Mouse (Mus musculus): ENCODE measurements around the gene Dnah6. TPM values are rescaled to one million over a fixed set of nuclear protein-coding genes. Genes with fewer than 3 reads are reported as not detected.

Dnah6 gene
- polyA plus RNA-seq, 1 experiment from 2014 or later, result 0.32 TPM

- Histone ChIP-seq H3K27me3 (no peaks in the 10 kb centered on the region), H3K27ac (replicated peaks) (peak overlapping the region; percentile 86)
- peak; percentile 10; the same call in 1 of the 2 replicates for ATAC-seq (ENCODE audit: low FRiP score, low read depth)
Measured at GRCm38 (mm10) chr6:73249049-73249422, 27.6 kb upstream of the Dnah6 start.

GRCm38 (mm10) chr6:73248237-73249048, 27.0 kb upstream of the Dnah6 start, which contains the start of gene Suclg1:
Gene Suclg1 (plus strand): TSS chr6:73248382.
- Histone ChIP-seq H3K27ac (replicated peaks) (peak within 1 kb of the TSS; percentile 86), H3K36me3 (no peaks in the 10 kb centered on the region), H3K9ac (peak within 1 kb of the TSS; percentile 91), H3K27me3 (no peaks in the 10 kb centered on the region), H3K4me1 (replicated peaks) (peaks cover 19% of the 10 kb centered on the region), H3K9me3 (no peaks in the 10 kb centered on the region), H3K4me2 (peak within 1 kb of the TSS; percentile 67), H3K4me3 (peak within 1 kb of the TSS; percentile 93)
- WGBS, result under 1% methylated on average over 56 of the region's 58 CpGs
- peak; percentile 96 for ATAC-seq (ENCODE audit: low FRiP score, low read depth)

More at GRCm38 (mm10) chr6:73249049-73249422, 27.6 kb upstream of the Dnah6 start:
- Histone ChIP-seq H3K9ac (peak overlapping the region; percentile 91), H3K9me3 (no peaks in the 10 kb centered on the region), H3K4me2 (peak overlapping the region; percentile 67), H3K4me3 (peak overlapping the region; percentile 93), H3K4me1 (replicated peaks) (peaks cover 19% of the 10 kb centered on the region), H3K36me3 (no peaks in the 10 kb centered on the region)
- WGBS, result 6% methylated on average over 12 of the region's 12 CpGs

GRCm38 (mm10) chr6:73247452-73247851, 26.0 kb upstream of the Dnah6 start:
- WGBS, result 42% methylated on average over 4 of the region's 4 CpGs
- no peaks in the 10 kb centered on the region for H3K36me3 ChIP-seq
- no peaks in the 10 kb centered on the region for H3K9me3 ChIP-seq
- ATAC-seq (ENCODE audit: low FRiP score, low read depth), result no peak
- no peaks in the 10 kb centered on the region for H3K27me3 ChIP-seq
- no peak overlapping the region for H3K27ac ChIP-seq (replicated peaks)
- H3K9ac ChIP-seq, result peak overlapping the region; percentile 91; the same call in 1 of the 2 replicates
- peaks cover 19% of the 10 kb centered on the region for H3K4me1 ChIP-seq (replicated peaks)
- peak overlapping the region; percentile 67 for H3K4me2 ChIP-seq
- H3K4me3 ChIP-seq, result peak overlapping the region; percentile 93

- Histone ChIP-seq H3K9ac (no peak overlapping the region), H3K4me3 (no peak overlapping the region), H3K4me1 (replicated peaks) (peaks cover 19% of the 10 kb centered on the region), H3K27me3 (no peaks in the 10 kb centered on the region), H3K4me2 (no peak overlapping the region), H3K36me3 (no peaks in the 10 kb centered on the region), H3K27ac (replicated peaks) (no peak overlapping the region), H3K9me3 (no peaks in the 10 kb centered on the region)
- ATAC-seq (ENCODE audit: low FRiP score, low read depth), result no peak
- WGBS, result 74% methylated on average over 2 of the region's 2 CpGs
Measured at GRCm38 (mm10) chr6:73246821-73247220, 25.4 kb upstream of the Dnah6 start.

- Histone ChIP-seq H3K4me3 (no peak overlapping the region), H3K36me3 (no peaks in the 10 kb centered on the region), H3K4me1 (replicated peaks) (no peaks in the 10 kb centered on the region), H3K9ac (no peak overlapping the region), H3K27ac (replicated peaks) (no peak overlapping the region), H3K9me3 (no peaks in the 10 kb centered on the region), H3K4me2 (no peak overlapping the region), H3K27me3 (no peaks in the 10 kb centered on the region)
- no peak for ATAC-seq (ENCODE audit: low FRiP score, low read depth)
- WGBS, result 67% methylated on average over 3 of the region's 3 CpGs
Measured at GRCm38 (mm10) chr6:73235650-73236049, 14.2 kb upstream of the Dnah6 start.

GRCm38 (mm10) chr6:73234302-73234900, 12.9 kb upstream of the Dnah6 start:
- H3K9me3 ChIP-seq, result no peaks in the 10 kb centered on the region
- no peaks in the 10 kb centered on the region for H3K4me1 ChIP-seq (replicated peaks)
- no peak overlapping the region for H3K4me3 ChIP-seq
- H3K36me3 ChIP-seq, result no peaks in the 10 kb centered on the region
- no peak for ATAC-seq (ENCODE audit: low FRiP score, low read depth)
- 86% methylated on average over 6 of the region's 6 CpGs for WGBS
- H3K9ac ChIP-seq, result no peak overlapping the region
- no peaks in the 10 kb centered on the region for H3K27me3 ChIP-seq
- H3K4me2 ChIP-seq, result no peak overlapping the region
- no peak overlapping the region for H3K27ac ChIP-seq (replicated peaks)

- H3K9me3 ChIP-seq, result no peaks in the 10 kb centered on the region
- no peak overlapping the region for H3K27ac ChIP-seq (replicated peaks)
- no peaks in the 10 kb centered on the region for H3K4me1 ChIP-seq (replicated peaks)
- H3K4me2 ChIP-seq, result no peak overlapping the region
- H3K36me3 ChIP-seq, result no peaks in the 10 kb centered on the region
- H3K27me3 ChIP-seq, result no peaks in the 10 kb centered on the region
- 92% methylated on average over 6 of the region's 6 CpGs for WGBS
- H3K9ac ChIP-seq, result no peak overlapping the region
- no peak overlapping the region for H3K4me3 ChIP-seq
- no peak for ATAC-seq (ENCODE audit: low FRiP score, low read depth)
Measured at GRCm38 (mm10) chr6:73233202-73233726, 11.8 kb upstream of the Dnah6 start.

GRCm38 (mm10) chr6:73232152-73232584, 10.7 kb upstream of the Dnah6 start:
- 87% methylated on average over 12 of the region's 12 CpGs for WGBS
- H3K27me3 ChIP-seq, result no peaks in the 10 kb centered on the region

GRCm38 (mm10) chr6:73228881-73229280, 7.4 kb upstream of the Dnah6 start:
- Histone ChIP-seq H3K9ac (no peak overlapping the region), H3K9me3 (no peaks in the 10 kb centered on the region), H3K27ac (replicated peaks) (no peak overlapping the region), H3K27me3 (no peaks in the 10 kb centered on the region), H3K4me3 (no peak overlapping the region), H3K36me3 (no peaks in the 10 kb centered on the region), H3K4me2 (no peak overlapping the region), H3K4me1 (replicated peaks) (no peaks in the 10 kb centered on the region)
- no peak for ATAC-seq (ENCODE audit: low FRiP score, low read depth)
- WGBS, result 69% methylated on average over 3 of the region's 3 CpGs

More at GRCm38 (mm10) chr6:73232152-73232584, 10.7 kb upstream of the Dnah6 start:
- no peaks in the 10 kb centered on the region for H3K9me3 ChIP-seq
- H3K9ac ChIP-seq, result no peak overlapping the region
- H3K4me1 ChIP-seq (replicated peaks), result no peaks in the 10 kb centered on the region
- H3K4me2 ChIP-seq, result no peak overlapping the region
- no peak overlapping the region for H3K4me3 ChIP-seq
- H3K27ac ChIP-seq (replicated peaks), result no peak overlapping the region
- no peaks in the 10 kb centered on the region for H3K36me3 ChIP-seq
- ATAC-seq (ENCODE audit: low FRiP score, low read depth), result no peak

- Histone ChIP-seq H3K4me2 (no peak overlapping the region), H3K36me3 (no peaks in the 10 kb centered on the region), H3K27ac (replicated peaks) (no peak overlapping the region), H3K9ac (no peak overlapping the region), H3K4me1 (replicated peaks) (no peaks in the 10 kb centered on the region), H3K27me3 (no peaks in the 10 kb centered on the region), H3K9me3 (no peaks in the 10 kb centered on the region), H3K4me3 (no peak overlapping the region)
- ATAC-seq (ENCODE audit: low FRiP score, low read depth), result no peak
- 69% methylated on average over 4 of the region's 4 CpGs for WGBS
Measured at GRCm38 (mm10) chr6:73228408-73228807, 7.0 kb upstream of the Dnah6 start.

- H3K9ac ChIP-seq, result no peak overlapping the region
- H3K36me3 ChIP-seq, result no peaks in the 10 kb centered on the region
- 42% methylated on average over 10 of the region's 10 CpGs for WGBS
- no peaks in the 10 kb centered on the region for H3K27me3 ChIP-seq
- no peak overlapping the region for H3K4me3 ChIP-seq
- no peaks in the 10 kb centered on the region for H3K9me3 ChIP-seq
- ATAC-seq (ENCODE audit: low FRiP score, low read depth), result no peak
- H3K4me1 ChIP-seq (replicated peaks), result peaks cover 3% of the 10 kb centered on the region; the same call in 1 of the 2 replicates
- H3K4me2 ChIP-seq, result no peak overlapping the region
- H3K27ac ChIP-seq (replicated peaks), result no peak overlapping the region
Measured at GRCm38 (mm10) chr6:73227376-73228158, 6.1 kb upstream of the Dnah6 start.
